Mouse (Mus musculus): ENCODE data around the gene Fabp6.

DNA sequence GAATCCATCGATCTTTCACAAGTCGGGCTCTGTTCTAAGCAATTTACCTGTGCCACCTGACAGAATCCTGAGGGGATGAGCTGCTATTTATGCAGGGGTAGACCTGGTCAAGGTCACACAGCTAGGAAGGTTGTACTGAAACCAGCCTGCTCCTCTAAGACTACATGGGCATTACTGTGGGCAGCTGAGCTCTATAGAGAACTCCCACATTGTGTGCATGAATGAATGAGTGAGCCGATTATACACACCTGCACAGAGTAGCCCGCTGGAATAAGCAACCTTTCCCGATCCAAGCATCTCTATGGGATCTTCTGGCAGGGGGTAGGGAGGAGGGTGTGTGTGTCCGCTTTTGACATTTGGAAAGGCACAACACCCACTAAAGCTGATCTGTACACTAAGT is 31.8 kb upstream of the Fabp6 start:
- no peak for TF ChIP-seq SIN3A (IDR thresholded peaks at IDR 0.05; ENCODE audit: low read length)
- TF ChIP-seq MAX (IDR thresholded peaks at IDR 0.05; ENCODE audit: low read length), result no peak
- no peak for TF ChIP-seq USF1 (IDR thresholded peaks at IDR 0.05; ENCODE audit: low read depth, low read length)
- no peak for TF ChIP-seq CTCF (conservative IDR thresholded peaks at IDR 0.05 in 1 of 2, IDR thresholded peaks at IDR 0.05 in 1 of 2; ENCODE audit: low read depth in 2 of 2, low read length in 2 of 2)
- no peak for TF ChIP-seq E2F4 (IDR thresholded peaks at IDR 0.05; ENCODE audit: insufficient replicate concordance, low read depth, low read length)

All from CH12.LX (cell line).